Mouse (Mus musculus) hindbrain, embryonic 11.5 days (tissue): ENCODE results near the gene Rpl26. TPM values are rescaled to one million over a fixed set of nuclear protein-coding genes. Genes with fewer than 3 reads are reported as not detected.

Source experiments
- ATAC-seq: fragments of 200-750 bp; cut with Nextera tagmentation; 2 replicates; pipeline ENCODE4 v1.8.0; 2017; ENCODE audit warnings: mild to moderate bottlenecking, moderate TSS enrichment, moderate library complexity; ENCODE audit not compliant: low FRiP score
- DNase-seq: peaks from one replicate; pipeline ENCODE4 v3.0.0-alpha.2; 2015; ENCODE audit warnings: low spot score
- H3K27ac ChIP-seq: fragments of 300-500 bp; sonication (generic); 2 replicates; pipeline ENCODE4 v1.5.1; 2014; ENCODE audit warnings: mild to moderate bottlenecking, low read depth, low read length
- H3K27me3 ChIP-seq: fragments of 300-500 bp; sonication (generic); 2 replicates; pipeline ENCODE4 v1.6.1; 2014; ENCODE audit warnings: mild to moderate bottlenecking, low read length, moderate library complexity, mixed read lengths; ENCODE audit not compliant: control insufficient read depth, insufficient read depth
- H3K36me3 ChIP-seq: fragments of 300-500 bp; sonication (generic); 2 replicates; pipeline ENCODE4 v1.6.1; 2014; ENCODE audit warnings: mild to moderate bottlenecking, low read length, moderate library complexity, mixed read lengths; ENCODE audit not compliant: control insufficient read depth, insufficient read depth
- H3K4me1 ChIP-seq: fragments of 300-500 bp; sonication (generic); replicated peaks from 2 replicates; pipeline ENCODE4 v1.6.1; 2014; ENCODE audit warnings: low read length, mixed read lengths; ENCODE audit not compliant: control insufficient read depth, insufficient read depth
- H3K4me2 ChIP-seq: fragments of 300-500 bp; sonication (generic); replicated peaks from 2 replicates; pipeline ENCODE4 v1.6.1; 2014; ENCODE audit warnings: mild to moderate bottlenecking, low read depth, low read length
- H3K4me3 ChIP-seq: fragments of 300-500 bp; sonication (generic); 2 replicates; pipeline ENCODE4 v1.5.1; 2014; ENCODE audit warnings: low read depth, low read length
- H3K9ac ChIP-seq: fragments of 300-500 bp; sonication (generic); 2 replicates; pipeline ENCODE4 v1.6.1; 2014; ENCODE audit warnings: low read depth, low read length
- H3K9me3 ChIP-seq: fragments of 300-500 bp; sonication (generic); 2 replicates; pipeline ENCODE4 v1.6.1; 2016; ENCODE audit warnings: low read length; ENCODE audit not compliant: control insufficient read depth
- WGBS: fragments of 180-500 bp; shearing (Covaris S2); extraction: QIAGEN DNeasy Blood & Tissue Kit; methylation state at CpG from one replicate; pipeline ENCODE4 v1.1.7; 2014; 5-methylcytosine and 5-hydroxymethylcytosine counted together
- polyA plus RNA-seq: library from polyadenylated mRNA; unstranded; fragments of >200 nt; fragmentation: Nextera tagmentation; extraction: Ambion mirVana; gene quantifications from 2 replicates; pipeline ENCODE4 v1.2.1, GENCODE M21; 2014

The Rpl26 gene
- polyA plus RNA-seq, 1 experiment from 2014 or later: 854 TPM

DNA sequence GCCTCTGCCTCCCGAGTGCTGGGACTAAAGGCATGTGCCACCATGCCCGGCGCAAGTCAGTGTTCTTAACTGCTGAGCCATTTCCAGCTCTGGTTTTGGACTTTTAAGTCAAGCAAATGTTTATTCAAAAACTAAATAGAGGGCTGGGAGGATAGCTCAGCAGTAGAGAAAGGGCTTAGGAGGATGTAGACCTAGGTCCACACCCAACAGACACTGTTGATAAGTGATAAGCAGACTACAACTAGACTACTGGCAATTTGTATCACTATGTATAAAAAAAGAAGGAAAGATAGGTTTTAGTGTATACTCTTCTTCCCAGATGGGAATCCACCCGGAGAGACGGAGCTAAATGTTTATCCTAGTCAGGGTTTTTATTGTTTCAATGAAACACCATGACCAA lies 5.1 kb upstream of the Rpl26 start:
- no peaks in the 10 kb centered on the region for H3K9me3 ChIP-seq
- no peaks in the 10 kb centered on the region for H3K27me3 ChIP-seq
- no peaks in the 10 kb centered on the region for H3K36me3 ChIP-seq
- no peak for DNase-seq
- H3K9ac ChIP-seq: no peak overlapping the region
- no peak overlapping the region for H3K4me2 ChIP-seq
- no peaks in the 10 kb centered on the region for H3K4me1 ChIP-seq
- no peak overlapping the region for H3K27ac ChIP-seq
- WGBS: 96% methylated on average over 5 of the region's 5 CpGs
- no peak for ATAC-seq
- H3K4me3 ChIP-seq: no peak overlapping the region

GRCm38 (mm10) chr11:68897120-68897519 lies 4.3 kb upstream of the Rpl26 start:
- Histone ChIP-seq H3K36me3 (no peaks in the 10 kb centered on the region), H3K4me2 (no peak overlapping the region), H3K27me3 (no peaks in the 10 kb centered on the region), H3K27ac (no peak overlapping the region), H3K4me1 (no peaks in the 10 kb centered on the region), H3K9me3 (no peaks in the 10 kb centered on the region), H3K4me3 (no peak overlapping the region), H3K9ac (no peak overlapping the region)
- DNase-seq (peak; percentile 39), ATAC-seq (no peak)
- WGBS: 49% methylated on average over 4 of the region's 4 CpGs

DNA sequence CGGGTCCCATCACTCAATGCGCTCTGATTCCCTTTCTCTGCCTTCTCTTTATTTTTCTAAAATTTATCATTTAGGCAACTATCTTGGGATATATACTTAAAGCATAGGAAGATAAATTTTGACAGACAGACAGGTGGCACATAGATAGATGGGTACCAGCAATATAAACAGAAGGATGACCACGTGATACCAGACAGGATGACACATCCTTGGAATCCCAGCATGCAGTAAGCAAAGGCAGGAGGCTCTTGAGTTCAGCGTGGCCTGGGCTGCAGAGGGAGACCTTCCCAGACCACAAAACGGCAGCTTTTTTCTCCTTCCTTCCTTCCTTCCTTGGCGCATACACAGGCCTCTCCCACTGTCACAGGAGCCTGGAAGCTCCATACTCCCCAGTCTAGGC lies 3.5 kb upstream of the Rpl26 start:
- WGBS: 76% methylated on average over 6 of the region's 6 CpGs

GRCm38 (mm10) chr11:68898790-68899189 lies 2.6 kb upstream of the Rpl26 start:
- Histone ChIP-seq H3K4me2 (no peak overlapping the region), H3K27ac (no peak overlapping the region), H3K9ac (no peak overlapping the region), H3K4me3 (no peak overlapping the region), H3K36me3 (0 out of 2 replicates have a peak, but pooled peaks cover 2% of the 10 kb centered on the region), H3K4me1 (no peaks in the 10 kb centered on the region; the same call in 1 of the 2 replicates), H3K27me3 (no peaks in the 10 kb centered on the region), H3K9me3 (no peaks in the 10 kb centered on the region)
- 95% methylated on average over 6 of the region's 6 CpGs for WGBS
- DNase-seq (no peak), ATAC-seq (no peak)

More for the DNA sequence above, 3.5 kb upstream of the Rpl26 start:
- no peaks in the 10 kb centered on the region; the same call in 1 of the 2 replicates for H3K4me1 ChIP-seq
- H3K4me2 ChIP-seq: no peak overlapping the region
- H3K9me3 ChIP-seq: no peaks in the 10 kb centered on the region
- H3K36me3 ChIP-seq: no peaks in the 10 kb centered on the region
- no peak overlapping the region for H3K27ac ChIP-seq
- H3K27me3 ChIP-seq: no peaks in the 10 kb centered on the region
- DNase-seq (no peak), ATAC-seq (no peak)
- no peak overlapping the region for H3K9ac ChIP-seq
- H3K4me3 ChIP-seq: no peak overlapping the region

DNA sequence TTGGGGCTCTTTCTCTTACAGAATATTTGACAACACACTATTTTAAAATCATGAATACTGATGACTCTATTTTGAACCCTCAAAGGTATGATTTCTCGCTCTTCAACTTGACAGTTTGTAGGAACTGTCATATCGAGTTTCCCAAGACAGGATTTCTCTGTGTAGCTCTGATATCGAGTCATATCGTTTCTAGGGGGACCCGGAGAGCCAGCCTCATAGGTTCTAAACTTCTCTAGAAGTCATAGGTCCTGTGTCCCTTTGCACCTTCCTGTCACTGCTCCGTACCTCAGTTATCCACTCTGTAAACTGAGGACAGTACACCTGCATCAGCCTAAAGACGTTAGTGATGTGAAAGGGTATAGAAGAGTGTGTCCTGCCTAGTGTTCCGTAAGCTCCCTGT lies 1.6 kb upstream of the Rpl26 start:
- no peak for DNase-seq
- 89% methylated on average over 8 of the region's 8 CpGs for WGBS

GRCm38 (mm10) chr11:68900519-68901350 lies 648 bp upstream of the Rpl26 start:
- peak; percentile 53 for ATAC-seq
- peaks cover 8% of the 10 kb centered on the region; the same call in 1 of the 2 replicates for H3K36me3 ChIP-seq
- H3K27me3 ChIP-seq: no peaks in the 10 kb centered on the region
- peak overlapping the region; percentile 88 for H3K4me3 ChIP-seq
- H3K4me2 ChIP-seq: peak overlapping the region; percentile 57
- no peak overlapping the region for H3K27ac ChIP-seq
- 26% methylated on average over 31 of the region's 31 CpGs for WGBS
- no peaks in the 10 kb centered on the region; the same call in 1 of the 2 replicates for H3K4me1 ChIP-seq
- peak overlapping the region; percentile 47; the same call in 1 of the 2 replicates for H3K9ac ChIP-seq
- H3K9me3 ChIP-seq: no peaks in the 10 kb centered on the region
- DNase-seq: no peak

More for the DNA sequence above, 1.6 kb upstream of the Rpl26 start:
- Histone ChIP-seq H3K27ac (no peak overlapping the region), H3K9ac (no peak overlapping the region), H3K4me2 (no peak overlapping the region), H3K4me1 (no peaks in the 10 kb centered on the region; the same call in 1 of the 2 replicates), H3K36me3 (peaks cover 5% of the 10 kb centered on the region; the same call in 1 of the 2 replicates), H3K9me3 (no peaks in the 10 kb centered on the region), H3K27me3 (no peaks in the 10 kb centered on the region), H3K4me3 (no peak overlapping the region)
- no peak for ATAC-seq

GRCm38 (mm10) chr11:68902047-68902364 lies 623 bp downstream of the Rpl26 start:
- Histone ChIP-seq H3K27ac (0 out of 2 replicates have a peak overlapping the region, but pooled peaks have one; percentile 88), H3K9me3 (no peaks in the 10 kb centered on the region), H3K4me3 (peak overlapping the region; percentile 88), H3K27me3 (no peaks in the 10 kb centered on the region), H3K4me2 (peak overlapping the region; percentile 62), H3K9ac (peak overlapping the region; percentile 99), H3K36me3 (peaks cover 8% of the 10 kb centered on the region; the same call in 1 of the 2 replicates), H3K4me1 (no peaks in the 10 kb centered on the region; the same call in 1 of the 2 replicates)
- ATAC-seq (no peak), DNase-seq (no peak)
- 3% methylated on average over 10 of the region's 10 CpGs for WGBS

DNA sequence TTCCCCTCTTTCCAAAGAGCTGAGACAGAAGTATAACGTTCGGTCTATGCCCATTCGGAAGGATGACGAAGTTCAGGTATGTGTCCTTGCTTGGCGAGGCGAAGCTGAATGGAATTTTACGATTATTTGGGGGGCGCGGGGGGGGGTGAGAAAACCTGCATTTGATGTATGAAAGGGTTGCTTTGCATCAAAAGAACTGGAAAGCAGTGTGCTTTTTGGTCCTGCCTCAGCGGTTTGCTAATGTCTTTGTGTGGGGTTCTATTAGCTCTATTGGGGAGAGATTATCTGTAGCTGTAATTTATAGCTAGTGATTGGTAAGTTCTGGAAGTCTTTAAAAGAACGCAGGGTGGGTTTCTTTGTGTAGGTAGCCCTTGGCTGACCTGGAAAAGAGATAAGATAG lies 984 bp downstream of the Rpl26 start:
- Histone ChIP-seq H3K36me3 (peaks cover 8% of the 10 kb centered on the region; the same call in 1 of the 2 replicates), H3K4me1 (no peaks in the 10 kb centered on the region; the same call in 1 of the 2 replicates), H3K9me3 (no peaks in the 10 kb centered on the region), H3K27me3 (no peaks in the 10 kb centered on the region), H3K27ac (no peak overlapping the region), H3K9ac (peak overlapping the region; percentile 99), H3K4me2 (peak overlapping the region; percentile 62), H3K4me3 (peak overlapping the region; percentile 88)
- ATAC-seq (no peak), DNase-seq (no peak)
- WGBS: 7% methylated on average over 11 of the region's 11 CpGs

DNA sequence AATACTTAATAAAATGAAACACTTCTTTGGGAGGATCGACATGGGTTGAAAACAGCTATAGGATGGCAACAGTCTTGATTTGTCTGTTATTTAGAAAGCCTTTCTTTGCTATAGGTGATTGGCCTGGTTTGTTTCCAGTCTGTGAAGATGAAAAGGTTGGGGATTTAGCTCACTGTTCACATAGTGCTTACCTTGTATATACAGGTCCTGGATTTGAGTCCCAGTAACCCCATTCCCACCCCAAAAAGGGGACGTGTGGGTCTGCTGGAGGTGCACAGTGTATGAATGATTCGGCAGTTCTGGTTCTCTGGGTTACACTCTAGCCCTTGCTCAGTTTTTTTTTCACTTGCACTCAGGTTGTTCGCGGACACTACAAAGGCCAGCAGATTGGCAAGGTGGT lies 1.4 kb downstream of the Rpl26 start:
- H3K4me2 ChIP-seq: peak overlapping the region; percentile 62
- no peaks in the 10 kb centered on the region for H3K9me3 ChIP-seq
- H3K27ac ChIP-seq: no peak overlapping the region
- peak overlapping the region; percentile 88 for H3K4me3 ChIP-seq
- ATAC-seq: no peak
- H3K36me3 ChIP-seq: peaks cover 8% of the 10 kb centered on the region; the same call in 1 of the 2 replicates
- peak overlapping the region; percentile 99 for H3K9ac ChIP-seq
- DNase-seq: no peak
- no peaks in the 10 kb centered on the region; the same call in 1 of the 2 replicates for H3K4me1 ChIP-seq
- no peaks in the 10 kb centered on the region for H3K27me3 ChIP-seq
- WGBS: 85% methylated on average over 5 of the region's 5 CpGs
